Mouse (Mus musculus): ENCODE measurements around the gene Acot8.

Acot8 gene

GRCm38 (mm10) chr2:164779481-164780086 is 25.1 kb downstream of the Acot8 start, which contains the start of gene Tnnc2:
TSS of gene Tnnc2 (minus strand) at chr2:164779967.
- POLR2A ChIA-PET: interaction anchor here (0.6 to 23.4 kb wide), 15 partner anchors 10 to 1207 kb away, joined by 3 to 366 read pairs (median 5); partner anchors contain the start of genes Acot8 (in 3 of the 4), Zswim3 (in 3 of the 4), Ube2c (in 2 of the 4) and Zswim1 (in 1 of the 4)
- CTCF ChIA-PET: interaction anchor here in 3 of 4 experiments (0.6 to 1.7 kb wide), 4 partner anchors 9 to 15 kb away, joined by 3 to 6 read pairs (median 4); no protein-coding TSS in a partner anchor

GRCm38 (mm10) chr2:164778809-164779208 is 25.9 kb downstream of the Acot8 start:
- POLR2A ChIA-PET: interaction anchor here in 2 of 4 experiments (1.5 to 23.4 kb wide), 3 partner anchors 13 to 26 kb away, joined by 3 to 366 read pairs (median 5); partner anchors contain the start of genes Acot8 (in 1 of the 2), Ube2c (in 1 of the 2) and Zswim3 (in 1 of the 2)
- CTCF ChIA-PET: interaction anchor here in 2 of 4 experiments (1.1 to 2.2 kb wide), 2 partner anchors 15 kb away, joined by 3 to 6 read pairs; no protein-coding TSS in a partner anchor

GRCm38 (mm10) chr2:164778015-164778287 is 26.7 kb downstream of the Acot8 start:
- CTCF ChIA-PET: interaction anchor here (1.1 to 2.2 kb wide), 6 partner anchors 15 to 21 kb away, joined by 3 to 14 read pairs (median 6); no protein-coding TSS in a partner anchor
- POLR2A ChIA-PET: interaction anchor here in 3 of 4 experiments (0.6 to 23.4 kb wide), 10 partner anchors 8 to 63 kb away, joined by 3 to 366 read pairs (median 6); partner anchors contain the start of genes Acot8 (in 2 of the 3), Zswim3 (in 2 of the 3), Snx21 (in 1 of the 3) and Ube2c (in 1 of the 3)

- ChIA-PET POLR2A (interaction anchor here (0.6 to 23.4 kb wide), 25 partner anchors 8 to 81 kb away, joined by 3 to 366 read pairs (median 4); partner anchors contain the start of genes Acot8 (in 3 of the 4), Zswim3 (in 3 of the 4), Snx21 (in 2 of the 4) and Ube2c (in 1 of the 4)), CTCF (interaction anchor here (0.5 to 2.2 kb wide), 7 partner anchors 8 to 27 kb away, joined by 3 to 14 read pairs (median 6); partner anchors contain the start of gene Snx21 (in 1 of the 4))
Measured at GRCm38 (mm10) chr2:164777246-164778014, 27.3 kb downstream of the Acot8 start.

- POLR2A ChIA-PET: interaction anchor here (0.6 to 23.4 kb wide), 28 partner anchors 8 to 373 kb away, joined by 3 to 366 read pairs (median 4); partner anchors contain the start of genes Acot8 (in 3 of the 4), Zswim3 (in 3 of the 4), Snx21 (in 2 of the 4) and Ube2c (in 1 of the 4)
Measured at GRCm38 (mm10) chr2:164776801-164777200, 27.9 kb downstream of the Acot8 start.

GRCm38 (mm10) chr2:164776130-164776529 is 28.6 kb downstream of the Acot8 start:
- ChIA-PET POLR2A (interaction anchor here (0.6 to 23.4 kb wide), 15 partner anchors 9 to 82 kb away, joined by 3 to 366 read pairs (median 5); partner anchors contain the start of genes Acot8 (in 2 of the 4), Snx21 (in 2 of the 4), Zswim3 (in 2 of the 4) and Tnnc2 (in 1 of the 4)), CTCF (interaction anchor here in 2 of 4 experiments (1.6 to 1.9 kb wide), 3 partner anchors 10 to 18 kb away, joined by 6 to 14 read pairs (median 9); partner anchors contain the start of gene Snx21 (in 1 of the 2))

More at GRCm38 (mm10) chr2:164776801-164777200, 27.9 kb downstream of the Acot8 start:
- CTCF ChIA-PET: interaction anchor here (0.5 to 2.2 kb wide), 7 partner anchors 9 to 27 kb away, joined by 3 to 14 read pairs (median 6); partner anchors contain the start of gene Snx21 (in 1 of the 4)

GRCm38 (mm10) chr2:164773989-164774364 is 30.7 kb downstream of the Acot8 start:
- CTCF ChIA-PET: interaction anchor here in 2 of 4 experiments (1.0 to 1.7 kb wide), 5 partner anchors 10 to 20 kb away, joined by 4 to 8 read pairs (median 6); partner anchors contain the start of gene Snx21 (in 1 of the 2)
- POLR2A ChIA-PET: interaction anchor here in 3 of 4 experiments (0.7 to 19.8 kb wide), 16 partner anchors 10 to 50 kb away, joined by 3 to 366 read pairs (median 13); partner anchors contain the start of genes Snx21 (in 3 of the 3), Acot8 (in 2 of the 3), Zswim1 (in 2 of the 3) and Zswim3 (in 2 of the 3)

GRCm38 (mm10) chr2:164773229-164773988 is 31.3 kb downstream of the Acot8 start:
- CTCF ChIA-PET: interaction anchor here in 2 of 4 experiments (0.5 to 1.7 kb wide), 7 partner anchors 11 to 104 kb away, joined by 3 to 8 read pairs (median 6); partner anchors contain the start of gene Snx21 (in 1 of the 2)

GRCm38 (mm10) chr2:164771123-164771522 is 33.6 kb downstream of the Acot8 start:
- ChIA-PET CTCF (interaction anchor here in 2 of 4 experiments (1.2 to 1.9 kb wide), 5 partner anchors 13 to 23 kb away, joined by 3 to 7 read pairs (median 3); partner anchors contain the start of gene Snx21 (in 1 of the 2)), POLR2A (interaction anchor here in 3 of 4 experiments (0.6 to 19.8 kb wide), 13 partner anchors 12 to 53 kb away, joined by 4 to 366 read pairs (median 13); partner anchors contain the start of genes Snx21 (in 3 of the 3), Acot8 (in 2 of the 3), Zswim1 (in 2 of the 3) and Zswim3 (in 2 of the 3))

More at GRCm38 (mm10) chr2:164773229-164773988, 31.3 kb downstream of the Acot8 start:
- POLR2A ChIA-PET: interaction anchor here in 3 of 4 experiments (0.7 to 19.8 kb wide), 25 partner anchors 9 to 233 kb away, joined by 3 to 366 read pairs (median 6); partner anchors contain the start of genes Snx21 (in 3 of the 3), Acot8 (in 2 of the 3), Zswim1 (in 2 of the 3) and Zswim3 (in 2 of the 3)

GRCm38 (mm10) chr2:164770279-164770678 is 34.4 kb downstream of the Acot8 start:
- POLR2A ChIA-PET: interaction anchor here in 3 of 4 experiments (0.8 to 19.8 kb wide), 32 partner anchors 10 to 309 kb away, joined by 3 to 366 read pairs (median 6); partner anchors contain the start of genes Snx21 (in 3 of the 3), Zswim1 (in 3 of the 3), Acot8 (in 2 of the 3) and Pltp (in 2 of the 3)
- CTCF ChIA-PET: interaction anchor here in 2 of 4 experiments (1.0 to 1.9 kb wide), 6 partner anchors 14 to 183 kb away, joined by 3 to 7 read pairs (median 4); no protein-coding TSS in a partner anchor

- POLR2A ChIA-PET: interaction anchor here (0.6 to 19.8 kb wide), 51 partner anchors 8 to 313 kb away, joined by 3 to 366 read pairs (median 4); partner anchors contain the start of genes Snx21 (in 3 of the 4), Zswim1 (in 3 of the 4), Acot8 (in 2 of the 4) and Pltp (in 2 of the 4)
- CTCF ChIA-PET: interaction anchor here in 3 of 4 experiments (0.6 to 1.9 kb wide), 12 partner anchors 15 to 684 kb away, joined by 3 to 7 read pairs (median 4); partner anchors contain the start of genes Snx21 (in 1 of the 3), Wfdc10 (in 1 of the 3) and Wfdc9 (in 1 of the 3)
Measured at GRCm38 (mm10) chr2:164769258-164770037, 35.2 kb downstream of the Acot8 start, which contains the start of gene Ube2c. TSS of gene Ube2c (plus strand) at chr2:164769898.

- CTCF ChIA-PET: interaction anchor here in 2 of 4 experiments (0.6 to 1.7 kb wide), 3 partner anchors 26 to 190 kb away, joined by 3 to 5 read pairs (median 4); partner anchors contain the start of gene Zswim1 (in 1 of the 2)
- POLR2A ChIA-PET: interaction anchor here in 3 of 4 experiments (0.7 to 19.8 kb wide), 20 partner anchors 9 to 1706 kb away, joined by 3 to 366 read pairs (median 4); partner anchors contain the start of genes Acot8 (in 2 of the 3), Dnttip1 (in 2 of the 3), Wfdc3 (in 2 of the 3) and Zswim3 (in 2 of the 3)
Measured at GRCm38 (mm10) chr2:164767812-164768540, 36.7 kb downstream of the Acot8 start.

- ChIA-PET POLR2A (interaction anchor here in 3 of 4 experiments (0.9 to 19.8 kb wide), 16 partner anchors 9 to 101 kb away, joined by 3 to 366 read pairs (median 5); partner anchors contain the start of genes Acot8 (in 2 of the 3), Zswim1 (in 2 of the 3), Zswim3 (in 2 of the 3) and Dnttip1 (in 1 of the 3)), CTCF (interaction anchor here in 2 of 4 experiments (0.7 to 1.7 kb wide), 4 partner anchors 19 to 28 kb away, joined by 3 to 5 read pairs (median 3); no protein-coding TSS in a partner anchor)
Measured at GRCm38 (mm10) chr2:164765841-164766240, 38.8 kb downstream of the Acot8 start.

GRCm38 (mm10) chr2:164762593-164762992 is 42.1 kb downstream of the Acot8 start:
- ChIA-PET POLR2A (interaction anchor here in 3 of 4 experiments (0.8 to 19.8 kb wide), 25 partner anchors 7 to 319 kb away, joined by 3 to 366 read pairs (median 7); partner anchors contain the start of genes Acot8 (in 2 of the 3), Snx21 (in 2 of the 3), Ube2c (in 2 of the 3) and Zswim3 (in 2 of the 3)), CTCF (interaction anchor here (0.9 to 5.0 kb wide), 8 partner anchors 11 to 190 kb away, joined by 3 to 17 read pairs (median 5); no protein-coding TSS in a partner anchor)
